Mouse (Mus musculus) retina, postnatal 7 days (tissue): Measurements from ENCODE around the gene Rbm33.
A peak's percentile ranks its signal among the peaks of the same experiment; 100 is the strongest.

ENCODE experiments used
- DNase-seq: peaks from one replicate; pipeline ENCODE4 v3.0.0-alpha.2; 2012; ENCODE audit warnings: low read depth, low spot score

Rbm33 gene

DNA sequence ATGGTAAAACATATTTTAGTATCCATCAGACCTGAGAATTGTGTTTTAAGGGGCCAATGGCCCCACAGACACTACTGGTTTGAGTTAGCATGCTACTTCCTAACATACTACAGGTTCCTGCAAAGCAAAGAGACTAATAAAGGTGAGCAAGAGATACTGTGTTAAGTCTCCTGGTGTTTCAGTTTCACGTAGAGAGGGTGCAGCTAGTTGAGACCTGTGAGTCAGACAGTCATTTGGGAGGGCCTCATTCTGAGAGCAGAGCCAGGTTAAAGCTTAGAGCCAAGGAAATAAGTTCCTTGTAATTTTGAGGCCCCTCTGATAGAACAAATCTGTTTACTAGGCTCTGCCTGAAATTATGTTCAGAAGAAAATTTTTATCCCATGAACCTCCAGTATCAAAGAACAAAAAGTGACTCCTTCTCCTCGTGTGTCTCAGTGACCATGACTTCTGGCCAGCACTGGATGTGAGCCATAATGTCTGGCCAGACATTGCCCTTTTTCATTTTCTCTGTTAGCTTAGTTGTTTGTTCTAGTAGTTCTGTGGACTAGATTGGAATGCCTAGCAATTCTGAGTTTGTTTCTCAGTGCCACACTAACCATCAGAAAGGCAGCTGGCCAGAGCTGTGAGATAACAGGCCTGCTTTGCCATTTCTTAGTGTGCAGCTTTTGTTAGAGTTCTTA is 95.2 kb downstream of the Rbm33 start:
- no peak for DNase-seq

DNA sequence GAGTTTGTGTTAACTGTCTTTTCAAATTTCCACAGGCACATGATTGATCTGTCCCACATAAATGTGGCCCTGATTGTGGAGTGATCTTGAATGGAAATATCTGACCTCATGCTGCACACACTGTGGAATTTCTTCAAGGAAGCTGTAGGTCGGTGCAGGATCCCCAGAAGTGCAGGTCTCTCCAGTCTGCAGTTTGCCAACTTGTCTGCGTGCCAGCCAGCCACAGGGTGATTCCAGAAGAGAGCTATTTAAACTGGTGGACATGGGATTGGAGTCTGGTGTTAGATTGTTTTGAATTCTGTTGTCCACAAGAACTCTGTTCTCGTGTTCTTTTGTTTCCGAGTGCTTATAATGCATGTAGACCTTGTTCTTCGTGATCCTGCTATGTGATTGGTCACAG is 96.6 kb downstream of the Rbm33 start:
- DNase-seq, result no peak

DNA sequence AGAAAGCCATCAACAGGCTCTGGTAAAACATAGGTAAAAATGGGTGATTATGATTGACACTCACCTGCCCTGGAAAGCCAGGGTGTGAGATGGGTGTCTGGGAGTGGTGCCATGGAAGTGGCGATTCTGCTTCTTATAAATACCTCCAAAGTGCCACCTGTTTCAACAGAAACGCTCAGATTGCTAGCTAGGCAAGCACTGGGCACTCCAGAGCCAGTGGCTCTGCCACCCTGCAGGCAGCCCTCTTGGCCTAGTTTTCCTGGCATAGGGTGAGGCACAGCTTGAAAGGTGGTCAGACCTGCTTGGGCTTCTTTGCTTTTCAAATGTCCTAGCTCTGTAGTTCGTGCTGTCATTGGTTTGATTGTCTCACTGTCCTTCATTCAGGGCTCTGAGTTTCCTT is 97.2 kb downstream of the Rbm33 start:
- no peak for DNase-seq

DNA sequence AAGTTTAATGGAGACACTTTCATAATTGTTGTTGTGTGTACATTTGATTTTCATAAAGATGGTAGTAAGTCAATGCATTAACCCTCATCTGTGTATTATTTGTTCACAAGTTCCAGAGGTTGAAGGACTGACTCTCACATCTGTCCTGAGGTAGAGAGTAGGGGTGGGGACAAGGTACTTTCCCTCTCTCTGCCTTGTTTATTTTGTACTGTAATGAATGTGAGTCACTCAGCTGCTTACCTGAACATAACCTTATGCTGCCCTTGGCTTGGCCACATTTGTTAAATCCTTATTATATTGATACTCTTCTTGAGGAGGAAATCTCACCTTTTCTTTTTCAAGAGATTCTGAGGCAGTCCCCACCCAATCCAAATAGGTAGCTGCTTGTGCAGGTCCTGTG is 99.1 kb downstream of the Rbm33 start:
- no peak for DNase-seq

DNA sequence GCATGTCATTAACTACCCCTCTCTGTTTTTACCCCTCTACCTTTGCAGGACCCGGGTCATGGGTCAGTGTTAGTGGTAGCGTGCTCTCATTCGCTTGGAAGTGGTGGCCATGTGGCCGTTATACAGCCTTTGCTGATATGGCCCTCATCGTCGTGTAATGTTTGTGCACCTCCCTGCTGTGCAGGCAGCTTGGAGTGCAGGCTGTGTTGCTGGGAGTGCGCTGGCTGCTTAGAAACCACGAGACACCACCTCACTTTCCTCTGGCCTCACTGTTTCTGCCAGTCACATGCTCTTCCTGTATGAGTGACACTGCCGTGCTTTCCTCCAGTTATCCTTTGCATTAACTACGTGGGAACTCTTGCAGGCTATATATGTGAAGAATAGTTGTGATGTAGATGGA is 101.8 kb downstream of the Rbm33 start:
- DNase-seq, result no peak

DNA sequence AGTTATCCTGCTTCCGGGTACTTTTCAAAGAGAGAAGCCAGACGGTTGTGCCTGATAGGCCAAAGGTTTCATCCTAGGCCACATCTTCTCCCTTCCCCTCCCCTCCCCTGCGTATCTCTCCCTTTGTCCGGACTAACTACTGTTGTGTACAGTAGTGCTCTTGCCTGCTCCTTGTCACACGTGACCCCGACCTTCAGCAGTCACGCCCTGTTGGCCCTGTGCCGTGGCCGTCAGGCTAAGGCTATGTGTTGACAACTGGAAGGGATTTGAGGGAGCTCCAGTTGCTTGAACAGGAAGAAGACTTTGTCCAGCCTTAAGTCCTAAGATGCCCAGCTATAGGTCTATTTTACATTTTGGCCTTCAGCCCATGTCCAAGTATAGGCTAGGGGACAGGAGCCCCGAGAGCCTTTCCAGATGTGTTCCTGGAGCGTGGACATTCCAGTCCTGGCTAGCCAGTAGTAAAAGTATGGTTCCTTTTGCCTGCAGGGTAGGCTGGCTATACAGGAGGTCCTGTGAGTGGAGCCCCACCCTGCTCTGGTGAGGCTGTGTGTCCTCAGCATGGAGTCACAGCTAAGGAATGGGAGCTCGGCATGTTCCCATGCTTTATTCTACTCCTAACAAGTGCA is 102.8 kb downstream of the Rbm33 start:
- DNase-seq, result no peak

DNA sequence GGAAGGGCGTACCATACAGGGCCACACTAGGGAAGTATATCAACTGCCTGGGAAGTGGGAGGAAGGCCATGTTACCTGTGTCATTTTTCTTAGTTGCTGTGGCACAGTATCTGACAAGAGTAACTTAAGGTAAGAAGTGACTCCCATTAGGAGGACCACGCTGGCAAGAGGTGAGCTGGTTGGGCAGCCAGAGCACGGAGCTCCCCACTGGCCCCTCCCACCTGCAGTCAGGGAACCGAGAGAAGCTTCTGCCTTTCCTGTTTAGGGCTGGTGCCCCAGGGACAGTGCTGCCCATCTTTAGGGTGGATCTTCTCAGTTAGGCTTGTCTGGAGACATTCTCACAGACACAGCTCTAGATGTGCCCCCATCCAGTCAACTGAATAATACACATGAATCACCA is 106.9 kb downstream of the Rbm33 start:
- no peak for DNase-seq

DNA sequence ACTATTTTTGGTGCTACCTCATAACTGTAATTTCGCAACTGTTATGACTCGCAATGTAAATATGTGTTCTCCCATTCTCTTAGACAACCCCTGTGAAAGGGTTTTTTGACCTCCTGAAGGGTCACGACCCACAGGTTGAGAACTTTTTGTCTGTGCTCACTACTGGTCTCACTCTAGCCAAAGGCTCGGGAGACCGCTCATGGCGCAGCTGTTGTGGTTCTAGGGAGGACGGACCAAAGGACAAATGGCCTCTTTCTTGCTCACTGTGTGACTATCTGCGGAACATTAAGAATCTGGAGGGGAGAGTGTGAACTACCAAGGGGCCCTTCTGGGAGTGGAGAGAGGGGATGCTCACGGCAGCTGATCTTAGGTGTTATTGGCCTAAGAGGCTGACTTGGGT is 109.0 kb downstream of the Rbm33 start:
- DNase-seq, result no peak

DNA sequence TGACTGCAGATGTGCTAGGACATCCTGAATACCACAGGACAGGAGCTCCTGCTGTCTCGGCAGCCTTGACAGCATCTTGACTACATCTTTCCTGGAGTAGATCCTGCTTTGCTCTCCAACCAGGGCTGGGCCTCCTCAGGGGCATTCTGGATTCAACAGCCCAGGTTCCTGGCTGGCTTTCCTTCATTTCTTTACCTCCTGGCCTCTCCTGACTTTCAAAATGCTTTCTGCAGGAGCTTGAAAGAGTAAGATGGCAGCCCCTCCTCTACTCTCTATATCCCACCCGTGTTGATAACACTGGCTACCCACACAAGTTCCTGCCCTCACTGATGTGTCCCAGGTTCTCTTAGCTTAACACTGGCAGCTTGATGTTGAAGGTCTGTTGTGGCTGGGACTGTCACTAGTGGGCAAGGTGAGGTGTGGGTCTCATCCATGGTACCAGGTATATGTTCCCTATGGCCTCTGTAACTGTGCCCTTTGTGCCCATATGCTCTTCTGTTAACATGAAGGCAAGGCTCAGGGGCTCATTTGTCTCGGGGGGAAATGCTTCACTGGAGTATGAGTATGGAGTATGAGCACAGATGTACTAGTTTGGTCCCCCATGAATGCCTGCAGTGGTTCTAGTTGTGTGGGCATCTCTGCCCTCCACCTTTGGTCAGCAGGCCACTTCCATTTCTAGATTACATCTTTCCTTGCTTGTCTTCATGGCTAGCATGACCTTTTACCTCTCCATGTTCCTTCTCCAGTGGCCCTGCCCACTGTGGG is 133.4 kb downstream of the Rbm33 start:
- DNase-seq, result no peak

DNA sequence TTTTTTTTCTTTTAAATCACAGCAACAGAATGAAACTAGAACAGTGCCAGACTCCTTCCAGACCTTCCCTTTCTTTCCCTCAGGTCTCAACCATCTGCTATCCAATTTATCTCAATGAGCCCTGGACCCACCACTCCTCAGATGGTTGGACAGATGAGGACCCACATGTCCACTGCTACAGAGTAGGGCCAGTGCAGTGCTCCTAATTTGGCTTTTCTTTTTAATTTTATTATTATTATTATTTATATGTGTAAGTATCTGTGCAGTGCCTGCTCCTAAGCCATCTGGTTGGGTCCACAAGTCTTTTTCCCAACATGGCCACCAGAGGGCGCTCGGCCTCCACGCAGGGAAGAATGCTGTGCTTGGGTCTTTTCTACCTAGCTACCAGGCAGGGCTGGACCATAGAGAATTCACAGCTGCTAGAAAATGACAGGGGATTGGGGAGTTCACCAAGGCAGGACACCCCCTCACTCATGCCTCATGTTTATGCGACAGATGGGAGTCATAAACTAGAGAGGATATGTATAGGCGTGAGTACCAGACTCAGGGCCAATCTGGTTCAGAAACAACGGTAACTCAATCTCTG is 134.2 kb downstream of the Rbm33 start:
- DNase-seq, result peak; percentile 70

DNA sequence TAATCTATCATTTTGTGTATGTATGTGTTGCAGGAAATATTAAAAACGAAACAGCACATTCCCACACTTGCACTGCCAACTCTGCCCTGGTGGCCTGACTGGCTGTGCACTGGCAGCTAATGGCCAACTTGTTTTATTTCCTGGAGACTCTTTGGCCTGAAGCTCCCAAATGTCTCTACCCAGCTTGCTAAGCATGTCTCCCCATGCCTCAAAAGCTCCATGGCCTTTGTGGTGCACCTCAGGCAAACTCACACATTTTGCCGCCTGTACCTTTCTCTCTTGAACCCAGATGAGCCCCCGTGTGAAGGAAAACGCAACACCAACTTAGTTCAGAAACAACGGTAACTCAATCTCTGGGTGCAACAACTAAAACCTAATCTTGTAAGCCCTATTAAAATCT is 136.2 kb downstream of the Rbm33 start:
- DNase-seq, result no peak

DNA sequence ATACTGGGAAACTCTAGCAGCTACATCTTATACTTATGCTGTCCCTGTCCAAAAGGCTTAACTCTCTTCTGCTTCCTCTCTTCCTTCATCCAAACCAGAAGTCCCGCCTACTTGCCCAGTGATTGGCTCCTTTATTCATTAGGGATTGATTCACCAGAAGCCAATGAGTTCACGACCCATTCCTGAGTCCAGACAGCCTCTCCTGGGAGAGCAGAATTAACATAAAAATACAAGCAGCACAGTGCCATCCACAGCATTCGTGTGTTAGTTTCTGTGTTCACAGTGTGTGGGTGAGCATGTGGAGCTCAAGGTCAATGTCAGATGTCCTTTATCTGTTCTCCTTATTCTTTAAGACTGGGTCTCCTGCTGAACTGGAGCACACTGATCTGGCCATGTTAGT is 136.6 kb downstream of the Rbm33 start:
- no peak for DNase-seq

DNA sequence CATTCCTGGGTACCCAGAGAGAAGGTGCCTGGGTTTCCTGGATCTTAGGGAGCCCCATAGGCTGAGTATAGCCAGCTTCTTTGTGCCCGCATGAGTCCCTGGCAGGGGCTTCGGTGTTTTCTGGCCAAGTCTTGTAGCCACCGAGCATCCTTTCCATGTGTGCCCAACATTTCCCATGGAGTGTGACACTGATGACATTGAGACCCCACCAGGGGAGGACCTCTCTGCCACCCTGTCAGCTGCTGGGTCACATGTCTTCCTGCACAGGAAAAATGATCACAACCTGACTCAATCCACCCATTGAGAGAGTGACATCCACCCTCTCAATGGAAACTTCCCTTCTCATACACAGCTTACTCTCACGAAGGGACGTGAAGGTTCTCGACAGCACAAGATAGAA is 137.6 kb downstream of the Rbm33 start:
- no peak for DNase-seq

DNA sequence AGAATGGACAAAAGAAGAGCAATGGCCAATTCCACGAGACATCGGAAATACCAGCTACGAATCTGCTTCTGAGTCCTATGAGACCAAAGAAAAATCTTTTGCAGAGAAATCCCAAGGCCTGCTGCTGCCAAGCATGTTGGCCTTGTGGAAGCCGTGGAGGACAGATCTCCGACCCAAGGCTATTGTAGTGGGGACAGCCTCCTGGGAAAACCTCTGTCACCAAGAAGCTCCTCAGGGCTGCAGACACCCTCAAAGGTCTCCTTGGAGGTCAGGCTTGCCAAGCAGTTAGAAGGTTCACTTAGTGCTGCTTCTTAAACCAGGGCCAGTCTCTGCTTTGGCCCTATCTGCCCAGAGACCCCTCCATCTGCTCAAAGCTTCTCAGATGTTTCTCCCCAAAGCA is 138.8 kb downstream of the Rbm33 start:
- DNase-seq, result no peak

DNA sequence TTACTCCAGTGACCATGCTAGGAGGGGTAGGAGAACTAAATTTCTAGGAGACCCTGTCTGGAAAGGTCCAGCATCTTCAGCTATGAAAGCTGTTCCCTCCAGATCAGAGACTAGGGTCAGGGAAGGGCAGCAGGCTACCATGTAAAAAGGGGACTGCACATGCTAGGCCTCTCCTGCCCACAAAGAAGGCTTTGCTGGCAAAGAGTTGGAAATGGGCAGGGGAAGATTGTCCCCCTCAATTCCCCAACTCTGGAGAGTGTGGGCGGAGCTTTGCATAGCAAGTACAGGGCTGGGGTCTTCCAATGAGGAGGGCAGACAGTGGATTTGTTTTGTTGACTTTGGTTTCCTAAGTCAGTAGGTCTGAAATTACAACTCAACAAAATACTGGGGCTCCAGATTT is 139.4 kb downstream of the Rbm33 start:
- DNase-seq, result no peak

DNA sequence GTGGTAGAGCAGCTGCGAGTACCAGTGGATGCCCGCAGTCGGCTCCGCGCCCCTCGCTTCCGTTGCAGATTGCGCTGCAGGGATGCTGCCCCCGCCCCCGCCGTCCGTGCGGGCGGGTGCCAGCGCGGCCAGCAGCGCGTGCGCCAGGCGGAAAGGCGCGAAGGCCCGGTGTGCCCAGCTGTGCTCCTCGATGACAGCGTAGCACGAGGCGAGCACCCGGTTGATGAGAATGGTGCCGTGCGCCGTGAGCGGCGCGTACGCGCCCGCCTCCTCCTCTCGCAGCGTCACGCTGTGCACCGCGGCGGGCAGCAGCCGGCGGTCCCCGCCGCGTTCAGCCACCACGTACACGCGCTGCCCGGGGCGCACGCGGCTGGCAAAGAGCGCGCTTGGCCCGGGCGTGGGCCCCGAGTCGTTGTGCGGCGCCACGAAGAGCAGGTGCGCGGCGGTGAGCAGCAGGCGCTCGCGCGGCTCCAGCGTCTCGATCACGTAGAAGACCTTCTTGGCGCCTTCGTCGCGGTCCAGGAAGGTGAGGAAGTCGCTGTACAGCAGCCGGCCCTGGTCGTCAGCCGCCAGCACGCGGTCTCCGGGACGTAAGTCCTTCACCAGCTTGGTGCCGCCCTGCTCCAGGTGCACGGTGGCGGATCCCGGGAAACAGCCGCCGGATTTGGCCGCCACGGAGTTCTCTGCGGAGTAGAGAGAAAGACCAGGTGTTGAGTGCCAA is 141.2 kb downstream of the Rbm33 start:
- no peak for DNase-seq

DNA sequence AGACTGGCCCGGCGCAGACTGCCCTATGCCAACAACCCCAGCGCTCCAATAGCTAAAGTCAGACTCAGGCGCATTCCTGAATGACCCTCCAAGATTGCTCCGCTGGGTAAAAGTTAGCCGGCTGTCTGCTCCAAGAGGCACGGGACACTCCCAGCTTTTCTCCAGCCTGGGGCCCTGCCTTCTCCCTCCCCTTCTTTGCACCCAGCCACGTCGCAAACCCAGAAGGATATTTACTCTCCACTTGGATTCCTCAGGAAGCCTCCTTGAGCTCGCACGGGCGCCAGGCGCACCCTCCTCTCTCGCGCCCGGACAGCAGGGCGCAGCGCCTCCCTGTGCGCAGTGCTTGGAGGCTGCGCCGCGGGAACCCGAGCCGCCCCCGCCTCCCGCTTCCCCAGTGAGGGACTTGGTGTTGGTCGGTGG is 141.9 kb downstream of the Rbm33 start:
- DNase-seq, result no peak

DNA sequence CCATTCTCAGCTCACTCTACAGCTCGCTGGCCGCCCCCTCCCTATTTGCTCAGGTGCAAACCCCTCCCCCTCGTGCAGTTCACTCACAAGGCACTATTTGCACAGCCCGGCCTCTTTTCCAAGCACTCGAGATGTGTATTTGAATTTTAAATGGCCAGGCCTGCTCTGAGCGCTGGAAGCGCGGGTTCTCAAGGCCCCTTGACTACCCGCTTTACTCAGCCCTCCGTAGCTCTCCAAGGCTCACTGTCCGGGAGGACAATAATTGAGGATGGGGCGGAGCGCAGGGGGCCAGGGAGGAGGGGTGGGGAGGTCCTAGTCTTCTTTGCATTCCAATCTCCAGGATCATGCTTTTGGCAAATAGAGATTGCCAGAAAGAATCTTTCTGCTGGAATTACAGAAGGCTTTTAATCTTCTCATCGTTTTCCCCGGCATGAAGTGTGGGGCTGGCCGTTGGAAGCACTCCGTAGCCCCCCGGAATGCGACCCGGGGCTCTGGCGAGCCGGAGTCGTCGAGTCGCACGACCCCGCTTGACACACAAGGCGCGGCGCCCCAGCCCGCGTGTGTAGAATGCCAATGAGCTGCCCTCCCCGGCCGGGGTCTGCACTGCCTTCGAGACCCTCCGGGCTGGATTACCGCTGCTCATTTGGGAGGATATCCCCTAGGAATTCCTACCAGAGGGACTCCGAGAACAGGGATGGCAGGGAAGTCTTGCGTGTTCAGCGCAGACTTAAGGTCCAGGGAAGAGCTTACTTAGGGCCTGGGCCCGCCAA is 142.7 kb downstream of the Rbm33 start:
- no peak for DNase-seq

DNA sequence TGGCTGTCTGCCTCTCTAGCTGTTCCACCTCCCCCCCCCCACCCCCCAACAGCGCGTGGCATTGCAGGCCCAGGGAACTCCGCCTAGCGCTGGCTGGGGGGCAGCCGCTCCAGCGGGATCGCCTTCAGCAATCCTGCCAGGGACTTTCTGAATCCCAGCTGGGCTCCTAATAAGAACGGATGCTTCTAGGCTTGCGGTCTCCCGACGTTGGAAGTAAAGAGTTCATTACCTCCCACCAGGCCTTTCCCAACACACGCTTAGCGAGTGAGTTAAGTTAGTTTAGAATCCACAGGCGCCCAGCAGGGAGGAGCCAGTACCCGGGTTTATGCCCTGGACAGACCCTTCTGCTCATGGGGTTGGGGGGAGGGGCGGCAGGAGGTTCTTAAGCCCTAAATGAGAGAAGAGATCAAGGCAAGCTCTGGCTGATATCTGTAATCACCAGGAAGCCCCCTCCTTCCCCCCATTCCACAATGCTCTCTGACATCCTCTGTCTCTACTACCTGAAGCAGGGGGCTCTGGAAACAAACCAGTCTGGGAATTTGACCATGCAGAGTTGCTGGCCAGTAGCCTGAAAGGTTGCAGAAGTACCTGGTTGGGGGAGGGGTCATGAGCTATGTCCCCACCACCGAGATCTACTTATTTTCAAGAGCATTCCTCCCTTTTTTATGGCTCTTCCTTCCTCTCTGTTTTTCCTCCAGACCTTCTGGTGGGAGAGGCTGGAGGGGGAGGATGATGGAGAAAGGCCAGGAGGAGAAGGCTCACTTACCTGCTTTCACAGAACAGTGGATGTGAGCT is 143.8 kb downstream of the Rbm33 start:
- no peak for DNase-seq

DNA sequence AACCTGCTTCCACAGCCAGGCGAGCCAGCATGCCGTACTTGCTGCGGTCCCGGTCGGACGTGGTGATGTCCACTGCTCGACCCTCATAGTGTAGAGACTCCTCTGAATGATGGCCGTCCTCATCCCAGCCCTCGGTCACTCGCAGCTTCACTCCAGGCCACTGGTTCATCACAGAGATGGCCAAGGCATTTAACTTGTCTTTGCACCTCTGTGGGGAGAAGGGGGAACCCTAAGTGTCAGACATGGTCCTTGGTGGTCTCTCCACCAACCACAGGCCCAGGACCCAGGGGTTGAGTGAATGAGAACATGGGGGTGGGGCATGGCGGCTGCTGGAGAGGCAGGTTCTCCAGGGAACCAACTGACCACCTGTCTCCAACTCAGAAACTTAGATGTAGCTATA is 144.5 kb downstream of the Rbm33 start:
- no peak for DNase-seq
